Mouse (Mus musculus) Patski (cell line): ENCODE data around the gene Nppb. TPM values are rescaled to one million over a fixed set of nuclear protein-coding genes. Genes with fewer than 3 reads are reported as not detected.

ENCODE experiments used
- ATAC-seq: fragments of 100-300 bp; one replicate; pipeline ENCODE4 v1.8.0; 2021
- CTCF ChIA-PET: fragments of 350-600 bp; sonication (Branson Sonifier 250); formaldehyde crosslinking; loops from one replicate; lab custom pipeline; 2022; ENCODE audit warnings: inconsistent platforms; lab: Charles Lee
- POLR2A ChIA-PET: fragments of 350-600 bp; sonication (Branson Sonifier 250); formaldehyde crosslinking; loops from one replicate; lab custom pipeline; 2022; ENCODE audit warnings: antibody characterized with exemption, inconsistent platforms; lab: Charles Lee
- DNase-seq: peaks from one replicate; pipeline ENCODE4 v3.0.0-alpha.2; 2011; ENCODE audit warnings: low read depth, low spot score
- H3K27me3 ChIP-seq: fragments of 371-371 bp; one replicate; pipeline ENCODE4 v1.5.1; 2021
- CTCF ChIP-seq: fragments of 100-300 bp; IDR thresholded peaks from one replicate; pipeline ENCODE4 v1.5.1; 2021
- in situ Hi-C: fragments of 300-500 bp; cut with MboI; formaldehyde crosslinking; loops from 3 replicates; pipeline ENCODE4 v1.11.1; 2018; ENCODE audit warnings: low pct_unique_long_range_greater_than_20kb, mixed read lengths
- polyA plus RNA-seq: library from polyadenylated mRNA; unstranded; gene quantifications from one replicate; pipeline ENCODE4 v1.2.3, GENCODE M21; 2021

Gene Nppb
- polyA plus RNA-seq, 1 experiment from 2014 or later, result 0.60 TPM

GRCm38 (mm10) chr4:147941045-147942020, 44.3 kb upstream of the Nppb start:
- ATAC-seq (peak; percentile 18), DNase-seq (no peak)
- no peak for TF ChIP-seq CTCF
- in situ Hi-C loops, result no loop called here
- POLR2A ChIA-PET, result no interaction called here
- no peaks in the 10 kb centered on the region for H3K27me3 ChIP-seq
- CTCF ChIA-PET, result no interaction called here

GRCm38 (mm10) chr4:147943005-147943404, 42.6 kb upstream of the Nppb start:
- in situ Hi-C loops, result no loop called here

GRCm38 (mm10) chr4:147947511-147947910, 38.1 kb upstream of the Nppb start:
- H3K27me3 ChIP-seq, result no peaks in the 10 kb centered on the region
- ATAC-seq (no peak), DNase-seq (no peak)
- ChIA-PET POLR2A (interaction anchor here (0.7 kb wide), 1 partner anchor 19 kb away, joined by 5 read pairs; no protein-coding TSS in a partner anchor), CTCF (no interaction called here)
- no peak for TF ChIP-seq CTCF
- in situ Hi-C loops, result no loop called here

More at GRCm38 (mm10) chr4:147943005-147943404, 42.6 kb upstream of the Nppb start:
- POLR2A ChIA-PET, result no interaction called here
- no peaks in the 10 kb centered on the region for H3K27me3 ChIP-seq
- CTCF ChIA-PET, result no interaction called here
- ATAC-seq, result no peak
- no peak for TF ChIP-seq CTCF
- DNase-seq, result no peak

- ATAC-seq, result no peak
- TF ChIP-seq CTCF, result peak; percentile 73
- ChIA-PET POLR2A (no interaction called here), CTCF (interaction anchor here (0.9 to 1.3 kb wide), 2 partner anchors 17 to 62 kb away, joined by 3 to 4 read pairs; partner anchors contain the start of gene Plod1)
- DNase-seq, result no peak
- in situ Hi-C loops, result loop anchor here (5.0 kb wide), 1 partner anchor 36 kb away; no protein-coding TSS in a partner anchor
- no peaks in the 10 kb centered on the region for H3K27me3 ChIP-seq
Measured at GRCm38 (mm10) chr4:147953590-147953989, 32.0 kb upstream of the Nppb start.

GRCm38 (mm10) chr4:147957141-147957540, 28.4 kb upstream of the Nppb start:
- no peak for DNase-seq
- CTCF ChIA-PET, result no interaction called here
- no peaks in the 10 kb centered on the region for H3K27me3 ChIP-seq
- no peak for ATAC-seq
- POLR2A ChIA-PET, result no interaction called here
- in situ Hi-C loops, result no loop called here
- no peak for TF ChIP-seq CTCF

GRCm38 (mm10) chr4:147959881-147960831, 25.4 kb upstream of the Nppb start:
- H3K27me3 ChIP-seq, result no peaks in the 10 kb centered on the region
- peak; percentile 84 for TF ChIP-seq CTCF
- POLR2A ChIA-PET, result interaction anchor here (0.6 kb wide), 1 partner anchor 48 kb away, joined by 7 read pairs; no protein-coding TSS in a partner anchor
- in situ Hi-C loops, result loop anchor here (5.0 kb wide), 2 partner anchors 42 to 122 kb away; partner anchors contain the start of gene Nppa
- DNase-seq (no peak), ATAC-seq (no peak)
- CTCF ChIA-PET, result interaction anchor here (0.7 to 2.5 kb wide), 14 partner anchors 9 to 107 kb away, joined by 3 to 10 read pairs (median 6); partner anchors contain the start of genes Clcn6 and Mthfr

GRCm38 (mm10) chr4:147962781-147963180, 22.8 kb upstream of the Nppb start:
- ATAC-seq, result no peak
- POLR2A ChIA-PET, result interaction anchor here (1.0 kb wide), 1 partner anchor 22 kb away, joined by 3 read pairs; the partner anchor contains the start of gene Nppb
- in situ Hi-C loops, result loop anchor here (5.0 kb wide), 2 partner anchors 40 to 120 kb away; partner anchors contain the start of gene Nppa

GRCm38 (mm10) chr4:147963623-147964022, 22.0 kb upstream of the Nppb start:
- POLR2A ChIA-PET, result no interaction called here
- H3K27me3 ChIP-seq, result no peaks in the 10 kb centered on the region
- no peak for DNase-seq
- CTCF ChIA-PET, result interaction anchor here (1.4 to 1.5 kb wide), 2 partner anchors 55 to 97 kb away, joined by 3 read pairs; no protein-coding TSS in a partner anchor
- no peak for TF ChIP-seq CTCF
- in situ Hi-C loops, result loop anchor here (5.0 kb wide), 2 partner anchors 39 to 119 kb away; partner anchors contain the start of gene Nppa
- ATAC-seq, result no peak

More at GRCm38 (mm10) chr4:147962781-147963180, 22.8 kb upstream of the Nppb start:
- no peaks in the 10 kb centered on the region for H3K27me3 ChIP-seq
- CTCF ChIA-PET, result interaction anchor here (1.0 to 1.5 kb wide), 3 partner anchors 45 to 98 kb away, joined by 3 read pairs; no protein-coding TSS in a partner anchor
- no peak for TF ChIP-seq CTCF
- no peak for DNase-seq

- CTCF ChIA-PET, result interaction anchor here (1.1 to 1.2 kb wide), 2 partner anchors 9 to 56 kb away, joined by 3 read pairs; no protein-coding TSS in a partner anchor
- no peaks in the 10 kb centered on the region for H3K27me3 ChIP-seq
- no peak for TF ChIP-seq CTCF
- in situ Hi-C loops, result no loop called here
- peak; percentile 33 for DNase-seq
- POLR2A ChIA-PET, result no interaction called here
- ATAC-seq, result peak; percentile 51
Measured at GRCm38 (mm10) chr4:147965712-147966111, 19.9 kb upstream of the Nppb start.
